Mouse (Mus musculus) hindbrain, embryonic 16.5 days (tissue): ENCODE data around the gene Zfp687. TPM values are rescaled to one million over a fixed set of nuclear protein-coding genes. Genes with fewer than 3 reads are reported as not detected.
"Not testable (repeated sequence)": the region's sequence is repeated elsewhere in the genome, so short reads cannot be mapped to it uniquely, and the experiment has no call there.

Source experiments
- ATAC-seq: fragments of 200-750 bp; cut with Nextera tagmentation; 2 replicates; pipeline ENCODE4 v1.8.0; 2017; ENCODE audit warnings: moderate TSS enrichment, moderate library complexity
- H3K27ac ChIP-seq: fragments of 300-500 bp; sonication (generic); 2 replicates; pipeline ENCODE4 v1.5.1; 2014; ENCODE audit warnings: low read depth, mild to moderate bottlenecking, control low read depth, low read length, moderate library complexity
- H3K27me3 ChIP-seq: fragments of 300-500 bp; sonication (generic); replicated peaks from 2 replicates; pipeline ENCODE4 v1.6.1; 2014; ENCODE audit warnings: low read length; ENCODE audit not compliant: control insufficient read depth, insufficient read depth
- H3K36me3 ChIP-seq: fragments of 300-500 bp; sonication (generic); 2 replicates; pipeline ENCODE4 v1.6.1; 2014; ENCODE audit warnings: mild to moderate bottlenecking, low read length, moderate library complexity, mixed read lengths; ENCODE audit not compliant: control insufficient read depth, insufficient read depth
- H3K4me1 ChIP-seq: fragments of 300-500 bp; sonication (generic); 2 replicates; pipeline ENCODE4 v1.6.1; 2014; ENCODE audit warnings: low read depth, low read length; ENCODE audit not compliant: control insufficient read depth, insufficient read depth
- H3K4me2 ChIP-seq: fragments of 300-500 bp; sonication (generic); 2 replicates; pipeline ENCODE4 v1.6.1; 2014; ENCODE audit warnings: mild to moderate bottlenecking, low read length, control low read depth, moderate library complexity
- H3K4me3 ChIP-seq: fragments of 300-500 bp; sonication (generic); 2 replicates; pipeline ENCODE4 v1.5.1; 2014; ENCODE audit warnings: mild to moderate bottlenecking, low read length, control low read depth, moderate library complexity
- H3K9ac ChIP-seq: fragments of 300-500 bp; sonication (generic); 2 replicates; pipeline ENCODE4 v1.6.1; 2014; ENCODE audit warnings: low read depth, mild to moderate bottlenecking, control low read depth, low read length, moderate library complexity
- H3K9me3 ChIP-seq: fragments of 300-500 bp; sonication (generic); 2 replicates; pipeline ENCODE4 v1.6.1; 2014; ENCODE audit warnings: mild to moderate bottlenecking, low read length, moderate library complexity; ENCODE audit not compliant: control insufficient read depth
- WGBS: fragments of 180-500 bp; shearing (Covaris S2); extraction: QIAGEN DNeasy Blood & Tissue Kit; methylation state at CpG from one replicate; pipeline ENCODE4 v1.1.7; 2014; 5-methylcytosine and 5-hydroxymethylcytosine counted together
- polyA plus RNA-seq: library from polyadenylated mRNA; unstranded; fragments of >200 nt; fragmentation: Nextera tagmentation; extraction: Ambion mirVana; gene quantifications from 2 replicates; pipeline ENCODE4 v1.2.1, GENCODE M21; 2015

The Zfp687 gene
- polyA plus RNA-seq, 1 experiment from 2014 or later = 15.9 TPM

- no peak for ATAC-seq
- no peak overlapping the region for H3K4me3 ChIP-seq
- WGBS = 47% methylated on average over 5 of the region's 5 CpGs
- no peak overlapping the region for H3K27ac ChIP-seq
- H3K9me3 ChIP-seq = no peaks in the 10 kb centered on the region
- no peaks in the 10 kb centered on the region for H3K27me3 ChIP-seq
- H3K36me3 ChIP-seq = no peaks in the 10 kb centered on the region; the same call in 1 of the 2 replicates
- H3K4me1 ChIP-seq = no peaks in the 10 kb centered on the region
- H3K4me2 ChIP-seq = no peak overlapping the region
- H3K9ac ChIP-seq = no peak overlapping the region
Measured at GRCm38 (mm10) chr3:95025202-95025601, 10.0 kb upstream of the Zfp687 start.

GRCm38 (mm10) chr3:95024551-95024950 lies 9.3 kb upstream of the Zfp687 start:
- H3K4me3 ChIP-seq = no peak overlapping the region
- ATAC-seq = peak; percentile 29; the same call in 1 of the 2 replicates
- H3K4me1 ChIP-seq = no peaks in the 10 kb centered on the region
- no peaks in the 10 kb centered on the region for H3K36me3 ChIP-seq
- H3K27me3 ChIP-seq = no peaks in the 10 kb centered on the region
- H3K27ac ChIP-seq = no peak overlapping the region
- no peak overlapping the region for H3K9ac ChIP-seq
- WGBS = 23% methylated on average over 11 of the region's 11 CpGs
- H3K4me2 ChIP-seq = no peak overlapping the region; the same call in 1 of the 2 replicates
- no peaks in the 10 kb centered on the region for H3K9me3 ChIP-seq

GRCm38 (mm10) chr3:95020956-95021355 lies 5.7 kb upstream of the Zfp687 start:
- not testable (repeated sequence) for H3K36me3 ChIP-seq, H3K4me3 ChIP-seq, ATAC-seq, H3K9me3 ChIP-seq, H3K27me3 ChIP-seq, H3K4me2 ChIP-seq, H3K27ac ChIP-seq, H3K4me1 ChIP-seq, H3K9ac ChIP-seq
- 91% methylated on average over 5 of the region's 5 CpGs for WGBS

GRCm38 (mm10) chr3:95018741-95019140 lies 3.5 kb upstream of the Zfp687 start:
- Histone ChIP-seq H3K36me3 (no peaks in the 10 kb centered on the region), H3K4me3 (no peak overlapping the region), H3K4me1 (peaks cover 15% of the 10 kb centered on the region), H3K9me3 (no peaks in the 10 kb centered on the region), H3K27ac (no peak overlapping the region), H3K9ac (no peak overlapping the region), H3K27me3 (no peaks in the 10 kb centered on the region), H3K4me2 (no peak overlapping the region)
- WGBS = 99% methylated on average over 2 of the region's 2 CpGs
- no peak for ATAC-seq

GRCm38 (mm10) chr3:95016532-95017056 lies 1.3 kb upstream of the Zfp687 start:
- H3K9me3 ChIP-seq = no peaks in the 10 kb centered on the region
- H3K4me2 ChIP-seq = peak overlapping the region; percentile 89
- peak overlapping the region; percentile 69 for H3K9ac ChIP-seq
- 4% methylated on average over 20 of the region's 21 CpGs for WGBS
- H3K36me3 ChIP-seq = no peaks in the 10 kb centered on the region
- ATAC-seq = no peak
- peak overlapping the region; percentile 96 for H3K27ac ChIP-seq
- peaks cover 24% of the 10 kb centered on the region for H3K4me1 ChIP-seq
- peak overlapping the region; percentile 64 for H3K4me3 ChIP-seq
- H3K27me3 ChIP-seq = no peaks in the 10 kb centered on the region

GRCm38 (mm10) chr3:95015891-95016531 lies 763 bp upstream of the Zfp687 start:
- Histone ChIP-seq H3K4me1 (peaks cover 24% of the 10 kb centered on the region), H3K4me2 (peak overlapping the region; percentile 89), H3K4me3 (peak overlapping the region; percentile 64), H3K27me3 (no peaks in the 10 kb centered on the region), H3K27ac (peak overlapping the region; percentile 96), H3K36me3 (peaks cover 2% of the 10 kb centered on the region; the same call in 1 of the 2 replicates), H3K9ac (peak overlapping the region; percentile 73), H3K9me3 (no peaks in the 10 kb centered on the region)
- ATAC-seq = peak; percentile 84
- WGBS = under 1% methylated on average over 40 of the region's 40 CpGs

- Histone ChIP-seq H3K4me1 (peaks cover 24% of the 10 kb centered on the region), H3K9ac (peak overlapping the region; percentile 78), H3K9me3 (no peaks in the 10 kb centered on the region), H3K36me3 (peaks cover 16% of the 10 kb centered on the region), H3K4me3 (peak overlapping the region; percentile 64), H3K27ac (peak overlapping the region; percentile 96; the same call in 1 of the 2 replicates), H3K27me3 (no peaks in the 10 kb centered on the region), H3K4me2 (peak overlapping the region; percentile 88)
- peak; percentile 3 for ATAC-seq
- WGBS = 2% methylated on average over 43 of the region's 44 CpGs
Measured at GRCm38 (mm10) chr3:95014428-95015151, 658 bp downstream of the Zfp687 start.

GRCm38 (mm10) chr3:95013699-95014427 lies 1.4 kb downstream of the Zfp687 start:
- no peak for ATAC-seq
- H3K9me3 ChIP-seq = no peaks in the 10 kb centered on the region
- H3K4me2 ChIP-seq = peak overlapping the region; percentile 88
- WGBS = 15% methylated on average over 13 of the region's 13 CpGs
- peak overlapping the region; percentile 64 for H3K4me3 ChIP-seq
- H3K9ac ChIP-seq = peak overlapping the region; percentile 78
- H3K4me1 ChIP-seq = peaks cover 24% of the 10 kb centered on the region
- H3K36me3 ChIP-seq = peaks cover 21% of the 10 kb centered on the region
- no peaks in the 10 kb centered on the region for H3K27me3 ChIP-seq
- no peak overlapping the region; the same call in 1 of the 2 replicates for H3K27ac ChIP-seq

- Histone ChIP-seq H3K4me3 (no peak overlapping the region), H3K4me2 (no peak overlapping the region), H3K9me3 (no peaks in the 10 kb centered on the region), H3K36me3 (peaks cover 24% of the 10 kb centered on the region), H3K27me3 (no peaks in the 10 kb centered on the region), H3K9ac (no peak overlapping the region), H3K4me1 (peaks cover 24% of the 10 kb centered on the region), H3K27ac (no peak overlapping the region)
- ATAC-seq = no peak
- WGBS = 90% methylated on average over 3 of the region's 3 CpGs
Measured at GRCm38 (mm10) chr3:95012982-95013381, 2.3 kb downstream of the Zfp687 start.
